Mouse (Mus musculus) testis, adult 2 months (tissue): ENCODE measurements around the gene Gm20388.

Source experiments
- CTCF ChIP-seq: fragments of 200-500 bp; IDR thresholded peaks from 2 replicates; pipeline ENCODE4 v1.5.1; 2012; ENCODE audit warnings: low read depth, mild to moderate bottlenecking, inconsistent platforms, low read length, moderate library complexity; ENCODE audit not compliant: control insufficient read depth, insufficient read depth, insufficient replicate concordance
- POLR2A ChIP-seq: fragments of 200-500 bp; IDR thresholded peaks from 2 replicates; pipeline ENCODE4 v1.6.1; 2012; ENCODE audit warnings: low read depth, mild to moderate bottlenecking, inconsistent platforms, low read length, moderate library complexity; ENCODE audit not compliant: control insufficient read depth

DNA sequence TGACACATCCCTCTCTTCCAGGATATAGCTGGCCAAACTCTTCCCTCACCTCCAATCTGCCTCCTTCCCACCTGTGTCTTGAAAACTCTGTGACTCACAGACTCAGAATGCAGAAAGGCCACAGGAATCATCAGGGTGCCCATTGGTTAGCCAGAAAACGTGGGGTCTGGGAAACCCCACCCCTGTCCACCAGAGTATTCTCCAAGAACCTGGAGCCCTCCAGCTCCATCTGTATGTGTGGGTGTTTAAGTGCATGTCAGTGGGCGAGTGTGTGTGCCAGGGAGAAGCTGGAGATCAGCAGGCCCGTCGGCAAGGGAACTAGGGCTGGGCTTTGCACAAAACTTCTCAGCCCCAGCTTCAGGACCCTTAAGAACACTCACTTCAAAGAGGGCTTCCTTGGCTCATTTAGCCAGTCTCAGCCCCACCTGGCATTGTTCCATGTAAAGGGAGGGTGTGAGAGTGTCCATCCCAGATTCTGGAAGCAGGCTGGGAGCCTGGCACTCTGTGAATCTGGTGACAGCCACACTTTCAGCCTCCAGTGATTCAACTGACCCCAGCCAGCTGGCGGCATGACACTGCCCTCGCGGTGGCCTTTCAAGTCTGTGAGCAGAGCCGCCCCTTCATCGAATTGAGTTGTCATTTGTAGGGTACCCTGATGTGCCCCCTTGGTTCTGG, 2509.4 kb downstream of the Gm20388 start:
- TF ChIP-seq CTCF: no peak
- TF ChIP-seq POLR2A: no peak
